Mouse (Mus musculus) hematopoietic stem cell, adult 5-6 weeks (primary cell): ENCODE measurements around the gene Sun5. TPM values are rescaled to one million over a fixed set of nuclear protein-coding genes. Genes with fewer than 3 reads are reported as not detected.
A peak's percentile ranks its signal among the peaks of the same experiment; 100 is the strongest.
"Not testable (repeated sequence)": the region's sequence is repeated elsewhere in the genome, so short reads cannot be mapped to it uniquely, and the experiment has no call there.

ENCODE experiments used
- ATAC-seq, 2 experiments: fragments of 125-278 bp in 1 of 2; replicated peaks in 1 of 2; 2 replicates each; pipeline ENCODE4 v1.8.0; 2016 to 2017; ENCODE audit warnings: inconsistent platforms in 2 of 2, mild to moderate bottlenecking in 2 of 2, moderate number of reproducible peaks in 2 of 2, low read depth in 1 of 2, moderate TSS enrichment in 1 of 2; ENCODE audit not compliant: low FRiP score in 2 of 2, poor library complexity in 2 of 2, severe bottlenecking in 2 of 2, insufficient read depth in 1 of 2, low TSS enrichment in 1 of 2
- total RNA-seq: library from RNA; stranded (forward); fragments of 172-1452, 232-1000 nt; gene quantifications from 2 replicates; pipeline ENCODE4 v1.2.3, GENCODE M21; 2017

Sun5 gene
- total RNA-seq, 1 experiment from 2014 or later = not detected

DNA sequence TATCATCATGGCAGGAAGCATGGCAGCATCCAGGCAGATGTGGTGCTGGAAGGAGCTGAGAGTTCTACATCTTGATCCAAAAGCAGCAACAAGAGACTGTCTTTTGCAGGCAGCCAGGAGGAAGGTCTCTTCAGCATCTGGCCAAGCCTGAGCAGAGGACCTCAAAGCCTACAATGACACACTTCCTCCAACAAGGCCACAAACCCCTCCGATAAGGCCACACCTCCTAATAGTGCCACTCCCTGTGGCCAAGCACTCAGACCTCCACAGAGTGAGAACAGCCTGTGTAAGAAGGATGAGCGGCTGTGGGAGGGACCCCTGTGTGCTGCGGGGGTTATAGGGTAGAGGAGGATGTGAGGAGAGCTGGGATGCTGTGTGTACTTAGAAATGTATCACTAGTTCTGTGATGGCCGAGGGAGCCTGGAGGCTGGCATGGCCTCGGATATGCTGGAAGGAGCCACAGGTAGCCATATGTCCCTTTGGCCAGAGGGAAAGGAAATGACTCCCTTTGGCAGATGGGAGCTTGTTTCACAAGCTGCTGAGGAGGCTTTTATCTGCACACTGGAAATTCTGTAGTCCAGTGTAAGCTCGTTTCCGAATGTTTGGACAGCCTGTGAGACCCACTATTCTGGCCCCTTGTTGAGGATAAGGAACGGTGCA is 43.6 kb downstream of the Sun5 start:
- peak; percentile 37 to 56; a peak in 3 of 4 replicates for ATAC-seq

DNA sequence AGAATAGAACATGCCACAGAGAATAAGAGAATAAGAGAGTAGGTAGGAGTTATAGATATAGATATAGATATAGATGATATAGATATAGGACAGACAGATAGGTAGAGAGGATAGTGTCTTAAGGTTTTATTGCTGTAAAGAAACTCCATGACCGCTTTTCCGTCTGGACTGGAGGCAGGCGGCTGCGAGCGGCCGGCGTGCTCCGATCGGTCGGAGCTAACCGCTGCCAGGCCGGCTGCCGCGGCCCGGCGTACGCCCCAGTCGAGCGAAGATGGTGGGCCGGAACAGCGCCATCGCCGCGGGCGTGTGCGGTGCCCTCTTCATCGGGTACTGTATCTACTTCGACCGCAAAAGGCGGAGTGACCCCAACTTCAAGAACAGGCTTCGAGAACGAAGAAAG is 45.0 kb downstream of the Sun5 start:
- ATAC-seq = not testable (repeated sequence)

DNA sequence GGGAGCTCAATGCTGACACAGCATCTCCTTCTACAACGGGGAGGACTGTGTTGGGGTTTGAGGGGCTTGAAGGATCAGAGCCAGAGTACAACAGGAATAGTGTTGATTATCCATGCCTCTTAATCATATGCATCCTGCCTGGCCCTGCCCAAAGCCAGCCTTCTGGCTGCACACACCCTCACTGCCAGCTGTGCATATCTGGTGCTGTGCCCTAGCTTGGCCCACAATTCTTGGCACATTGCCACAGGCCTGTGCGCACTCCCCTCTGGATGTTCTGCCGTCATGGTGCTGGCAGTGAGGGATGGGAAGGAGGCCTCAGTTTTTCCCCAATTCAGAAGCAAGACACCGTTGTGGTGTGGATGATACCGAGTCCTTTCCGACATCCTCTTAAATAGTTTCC is 46.3 kb downstream of the Sun5 start:
- no peak for ATAC-seq

DNA sequence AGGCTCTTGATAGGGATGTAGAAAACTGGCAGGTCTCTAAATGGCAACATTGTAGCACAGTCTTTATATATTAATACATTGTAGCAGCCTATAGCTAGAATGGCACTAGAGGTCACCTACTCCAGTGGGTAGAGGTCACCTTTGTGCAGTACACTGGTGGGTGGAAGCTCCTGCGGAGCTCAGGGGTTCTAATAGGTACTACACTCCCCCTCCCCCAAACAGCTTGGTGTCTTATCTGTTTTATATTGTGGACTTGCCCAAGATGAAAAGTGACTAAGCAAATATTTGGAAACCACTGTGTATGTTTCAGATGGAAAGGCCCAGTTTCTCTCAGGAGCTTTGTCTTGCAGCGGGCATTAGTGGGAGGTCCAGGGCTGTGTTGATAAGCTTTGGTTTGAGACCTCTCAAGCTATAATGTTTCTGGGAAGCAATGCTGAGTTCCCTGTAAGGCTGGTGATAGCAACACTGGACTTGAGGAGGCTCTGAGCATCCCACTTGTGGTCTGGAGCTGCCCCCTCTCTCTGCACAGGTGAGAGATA is 48.8 kb downstream of the Sun5 start:
- ATAC-seq = no peak

DNA sequence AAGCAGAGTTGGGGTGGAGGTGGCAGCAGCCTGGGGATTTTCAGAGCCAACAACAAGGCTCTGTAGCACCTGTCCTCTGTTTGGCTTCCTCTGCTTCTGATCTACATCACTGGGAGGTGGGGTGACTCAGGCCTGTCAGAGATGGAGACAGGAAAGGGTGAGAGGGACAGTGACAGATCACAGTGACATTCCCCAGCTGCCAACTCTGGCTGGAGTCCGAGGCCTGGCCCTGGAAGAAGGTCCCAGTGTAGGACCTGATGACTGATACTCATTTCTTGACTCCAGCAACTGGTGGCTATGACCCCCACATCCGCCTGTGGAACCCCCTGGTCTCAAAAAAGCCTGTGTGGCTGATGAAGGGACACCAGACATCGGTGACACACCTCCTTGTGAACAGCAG is 61.0 kb downstream of the Sun5 start:
- no peak for ATAC-seq

DNA sequence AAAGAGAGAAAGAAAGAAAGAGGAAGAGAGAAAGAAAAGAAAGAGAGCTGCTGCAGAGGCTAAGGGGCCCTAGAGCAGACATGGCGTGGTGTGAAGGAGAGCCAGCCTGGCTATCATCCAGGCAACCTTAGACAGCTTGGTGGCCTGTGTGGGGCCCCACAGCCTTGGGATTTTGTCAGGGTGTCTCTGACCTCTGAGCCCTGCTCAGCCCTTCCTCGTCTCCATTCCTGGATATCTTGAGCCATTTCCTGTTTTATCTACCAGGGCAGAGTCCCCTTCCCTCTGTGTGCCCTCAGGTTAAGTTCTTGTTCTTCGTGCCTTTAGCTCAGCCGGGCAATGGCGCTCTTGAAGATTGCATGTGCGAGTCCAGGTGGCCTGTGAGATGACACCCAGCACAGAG is 62.0 kb downstream of the Sun5 start:
- no peak for ATAC-seq

DNA sequence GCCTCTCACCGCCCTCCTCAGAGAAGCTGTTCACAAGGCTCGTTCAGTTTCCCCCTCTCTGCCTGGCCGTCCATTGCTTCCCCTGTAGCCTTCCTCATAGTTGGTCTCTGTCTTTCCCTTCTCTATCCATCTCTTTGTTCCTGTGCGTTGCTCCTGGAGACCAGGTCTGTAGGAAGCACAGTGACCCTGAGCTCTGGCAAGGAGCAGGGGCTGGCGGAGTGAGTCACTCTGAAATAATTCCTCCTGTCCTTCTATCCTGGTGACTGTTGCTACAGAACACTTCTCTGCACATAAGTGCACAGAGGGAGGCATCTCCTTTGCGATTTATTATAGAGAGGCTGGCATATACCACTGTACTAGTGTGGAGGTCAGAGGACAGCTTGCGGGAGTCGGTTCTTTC is 62.7 kb downstream of the Sun5 start:
- ATAC-seq = no peak

DNA sequence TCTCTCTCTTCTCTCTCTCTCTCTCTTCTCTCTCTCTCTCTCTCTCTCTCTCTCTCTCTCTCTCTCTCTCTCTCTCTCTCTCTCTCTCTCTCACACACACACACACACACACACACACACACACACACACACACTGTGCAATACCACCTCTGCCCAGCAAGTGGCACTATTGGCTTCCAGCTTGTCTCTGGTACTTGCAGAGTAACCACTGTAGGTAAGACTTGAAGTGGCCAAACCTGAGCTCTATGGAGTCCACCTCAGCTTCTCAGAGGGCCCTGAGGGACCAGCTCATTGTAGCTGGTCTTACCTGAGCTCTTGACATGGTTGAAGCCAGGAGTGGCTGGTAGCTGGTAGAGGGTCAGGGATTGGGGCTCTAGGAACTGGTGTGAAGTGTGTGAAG is 63.4 kb downstream of the Sun5 start:
- 0 out of 4 replicates have a peak, but pooled peaks of 1 of the 2 experiments have one; percentile 58 for ATAC-seq

Other genes starting within 250 kb of the Sun5 start
- 37.0 and 55.8 TPM in 2 replicates for gene Commd7, start 238.3 kb downstream of the Sun5 start, total RNA-seq
- 41.4 and 43.8 TPM in 2 replicates for gene Dnmt3b, start 221.6 kb downstream of the Sun5 start, total RNA-seq
- not detected in 2 replicates for gene Dnmt3c, start 174.4 kb downstream of the Sun5 start, total RNA-seq
- 134 and 210 TPM in 2 replicates for gene Mapre1, start 129.8 kb downstream of the Sun5 start, total RNA-seq
- gene Efcab8, start 91.2 kb downstream of the Sun5 start, total RNA-seq = 0.19 TPM in 1 of 2 replicates, not detected in the other
- not detected in 2 replicates for gene Bpifb2, start 4.0 kb upstream of the Sun5 start, total RNA-seq
- gene Bpifb6, start 29.3 kb upstream of the Sun5 start, total RNA-seq = not detected in 2 replicates
- not detected in 2 replicates for gene Bpifb3, start 47.1 kb upstream of the Sun5 start, total RNA-seq
- gene Bpifb4, start 67.1 kb upstream of the Sun5 start, total RNA-seq = not detected in 2 replicates
- gene Bpifa6, start 103.9 kb upstream of the Sun5 start, total RNA-seq = not detected in 2 replicates
- gene Bpifa2, start 137.2 kb upstream of the Sun5 start, total RNA-seq = not detected in 2 replicates